Mouse (Mus musculus) kidney, adult 2 months (tissue): Measurements from ENCODE around the gene Zfp687. TPM values are rescaled to one million over a fixed set of nuclear protein-coding genes. Genes with fewer than 3 reads are reported as not detected.
A peak's percentile ranks its signal among the peaks of the same experiment; 100 is the strongest.

ENCODE experiments used
- DNase-seq: peaks from one replicate; pipeline ENCODE4 v3.0.0; 2021
- H3K27ac ChIP-seq: fragments of 200-500 bp; 2 replicates; pipeline ENCODE4 v1.5.1; 2012; ENCODE audit warnings: low read depth, low read length, control low read depth, inconsistent platforms; ENCODE audit not compliant: insufficient read depth
- H3K27me3 ChIP-seq: fragments of 200-500 bp; replicated peaks from 2 replicates; pipeline ENCODE4 v1.6.1; 2012; ENCODE audit warnings: mild to moderate bottlenecking, moderate library complexity, low read length, inconsistent platforms; ENCODE audit not compliant: control insufficient read depth, insufficient read depth
- H3K36me3 ChIP-seq: fragments of 200-500 bp; 2 replicates; pipeline ENCODE4 v1.6.1; 2012; ENCODE audit warnings: mild to moderate bottlenecking, moderate library complexity, low read length, inconsistent platforms; ENCODE audit not compliant: control insufficient read depth, insufficient read depth
- H3K4me1 ChIP-seq: fragments of 200-500 bp; 2 replicates; pipeline ENCODE4 v1.6.1; 2011; ENCODE audit warnings: low read length; ENCODE audit not compliant: control insufficient read depth, insufficient read depth
- H3K4me3 ChIP-seq: fragments of 200-500 bp; 2 replicates; pipeline ENCODE4 v1.5.1; 2011; ENCODE audit warnings: mild to moderate bottlenecking, low read depth, low read length, control low read depth; ENCODE audit not compliant: insufficient read depth
- CTCF ChIP-seq: fragments of 200-500 bp; conservative IDR thresholded peaks from 2 replicates; pipeline ENCODE4 v1.5.1; 2011; ENCODE audit warnings: low read depth, mild to moderate bottlenecking, control low read depth, low read length, moderate library complexity, mixed read lengths; ENCODE audit not compliant: insufficient read depth, insufficient read length
- POLR2A ChIP-seq: fragments of 200-500 bp; IDR thresholded peaks from one replicate; pipeline ENCODE4 v1.6.1; 2011; ENCODE audit warnings: low read depth, low read length, control low read depth
- WGBS: fragments of 180-500 bp; shearing (Covaris S2); methylation state at CpG from one replicate; pipeline ENCODE4 v1.1.7; 2018; 5-methylcytosine and 5-hydroxymethylcytosine counted together
- polyA plus RNA-seq: library from polyadenylated mRNA; depleted of rRNA; stranded (reverse); fragments of >200 nt; gene quantifications from 2 replicates; pipeline ENCODE4 v1.2.3, GENCODE M21; 2012

Zfp687 gene
- polyA plus RNA-seq, 1 experiment = 16.3 TPM

DNA sequence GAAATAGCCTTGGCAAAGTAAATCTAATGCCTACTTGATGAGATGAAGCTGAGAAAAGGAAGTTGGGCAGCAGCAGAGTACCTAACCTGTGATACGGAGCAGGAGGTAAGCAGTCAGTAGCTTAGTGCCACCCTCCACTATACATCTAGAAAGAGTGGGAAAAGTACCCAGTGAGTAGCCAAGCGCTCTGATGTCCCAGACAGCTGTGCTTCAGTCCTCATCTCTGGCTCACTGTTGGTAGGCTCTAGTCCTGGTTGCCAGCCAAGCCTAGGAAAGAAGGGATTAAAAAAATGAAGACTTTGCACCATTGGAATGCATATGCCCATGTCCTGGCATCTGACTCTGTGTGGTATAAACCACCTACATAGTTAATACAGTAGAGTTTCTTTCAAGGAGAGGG lies 29.7 kb downstream of the Zfp687 start:
- H3K36me3 ChIP-seq = no peaks in the 10 kb centered on the region; the same call in 1 of the 2 replicates
- no peaks in the 10 kb centered on the region for H3K27me3 ChIP-seq
- peak; percentile 27 for DNase-seq
- H3K4me1 ChIP-seq = peaks cover 6% of the 10 kb centered on the region; the same call in 1 of the 2 replicates
- 89% methylated on average over 2 of the region's 2 CpGs for WGBS
- no peak for TF ChIP-seq POLR2A
- TF ChIP-seq CTCF = no peak
- H3K27ac ChIP-seq = no peak overlapping the region
- no peak overlapping the region for H3K4me3 ChIP-seq

DNA sequence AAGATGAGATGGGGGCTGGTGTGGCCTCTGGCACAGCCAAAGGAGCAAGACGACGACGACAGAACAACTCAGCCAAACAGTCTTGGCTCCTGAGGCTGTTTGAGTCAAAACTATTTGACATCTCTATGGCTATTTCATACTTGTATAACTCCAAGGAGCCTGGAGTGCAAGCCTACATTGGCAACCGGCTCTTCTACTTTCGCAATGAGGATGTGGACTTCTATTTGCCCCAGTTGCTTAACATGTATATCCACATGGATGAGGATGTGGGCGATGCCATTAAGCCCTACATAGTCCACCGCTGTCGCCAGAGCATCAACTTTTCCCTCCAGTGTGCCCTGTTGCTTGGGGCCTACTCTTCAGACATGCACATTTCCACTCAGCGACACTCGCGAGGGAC lies 30.9 kb downstream of the Zfp687 start:
- Histone ChIP-seq H3K4me3 (no peak overlapping the region), H3K4me1 (peaks cover 6% of the 10 kb centered on the region; the same call in 1 of the 2 replicates), H3K27me3 (no peaks in the 10 kb centered on the region), H3K27ac (no peak overlapping the region), H3K36me3 (no peaks in the 10 kb centered on the region; the same call in 1 of the 2 replicates)
- TF ChIP-seq CTCF (no peak), POLR2A (no peak)
- 90% methylated on average over 11 of the region's 11 CpGs for WGBS
- DNase-seq = no peak

DNA sequence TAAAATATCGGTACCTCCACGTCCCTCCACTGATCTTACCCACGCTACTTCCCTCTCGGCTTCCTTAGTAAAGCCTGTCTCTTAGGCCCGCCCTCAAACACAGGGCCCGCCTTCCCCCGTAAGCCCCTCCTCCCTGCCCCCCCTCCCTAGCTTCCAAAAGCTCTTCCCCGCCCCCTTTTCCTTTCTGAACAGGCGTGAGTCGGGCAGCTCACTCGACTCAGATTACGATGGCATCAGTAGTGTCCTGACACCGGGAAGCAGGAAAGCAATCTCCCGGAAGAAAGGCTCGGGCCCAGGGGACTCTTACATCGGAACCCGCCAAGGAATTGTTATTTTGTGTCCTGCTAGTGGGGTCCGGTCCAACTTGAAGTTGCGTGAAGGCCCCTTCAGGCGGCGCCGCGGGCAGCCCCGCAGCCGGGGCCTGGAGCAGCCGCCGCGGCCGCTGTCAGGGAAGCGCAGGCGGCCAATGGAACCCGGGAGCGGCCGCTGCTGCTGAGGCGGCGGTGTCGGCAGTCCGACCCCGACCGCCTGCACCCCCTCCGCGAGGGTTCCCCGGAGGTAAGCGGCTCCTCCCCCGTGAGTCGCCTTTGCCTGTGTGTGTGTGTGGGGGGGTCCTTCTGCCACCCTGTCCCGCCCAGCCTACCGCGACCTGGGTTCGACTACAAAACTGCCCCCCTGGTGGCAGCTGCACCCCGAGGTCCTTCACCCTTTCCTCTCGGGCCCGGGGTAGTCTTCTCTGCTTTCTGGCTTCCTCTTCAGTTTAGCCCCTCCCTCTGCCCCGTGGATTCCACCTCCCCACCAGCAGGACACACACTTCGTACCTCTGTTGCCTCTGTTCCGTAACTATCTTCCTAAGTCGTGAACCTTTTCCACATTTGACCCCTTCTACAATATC lies 40.5 kb downstream of the Zfp687 start, which contains the start of gene Pi4kb:
Gene Pi4kb, plus strand, starts transcription at position 204 of the 895 bp plus-strand sequence.
- Histone ChIP-seq H3K27ac (peak within 1 kb of the TSS; percentile 90), H3K4me3 (peak within 1 kb of the TSS; percentile 91), H3K4me1 (peaks cover 5% of the 10 kb centered on the region; the same call in 1 of the 2 replicates), H3K36me3 (no peaks in the 10 kb centered on the region), H3K27me3 (no peaks in the 10 kb centered on the region)
- TF ChIP-seq POLR2A (peak; percentile 20), CTCF (0 out of 2 replicates have a peak, but pooled peaks have one; percentile 7)
- peak; percentile 94 for DNase-seq
- under 1% methylated on average over 57 of the region's 57 CpGs for WGBS

DNA sequence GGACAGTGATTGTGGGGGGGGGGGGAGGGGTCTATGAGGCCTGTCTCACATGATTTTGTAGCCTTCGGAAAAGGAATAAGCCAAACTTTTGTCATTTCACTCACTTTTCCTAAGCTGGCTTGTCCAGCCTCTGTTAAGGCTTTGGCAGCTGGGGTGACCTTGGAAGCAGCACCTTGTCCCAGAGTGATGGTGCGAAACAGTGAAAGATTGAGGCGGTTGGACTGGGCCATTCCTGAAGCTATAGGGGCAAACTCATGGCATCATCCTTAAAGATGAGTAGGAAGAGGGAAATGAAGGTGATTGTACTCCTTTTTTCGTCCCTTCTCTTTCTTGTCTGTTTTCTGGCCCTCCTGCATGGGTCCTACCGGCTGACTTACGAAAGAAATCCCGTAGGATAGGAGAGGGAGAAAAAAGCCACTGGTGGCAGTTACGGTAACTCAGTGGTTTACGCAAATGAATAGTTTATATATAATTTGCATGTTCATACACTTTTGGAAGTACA lies 41.2 kb downstream of the Zfp687 start:
- H3K4me3 ChIP-seq = peak overlapping the region; percentile 91
- peak; percentile 45 for DNase-seq
- no peaks in the 10 kb centered on the region for H3K36me3 ChIP-seq
- 10% methylated on average over 9 of the region's 9 CpGs for WGBS
- H3K27ac ChIP-seq = peak overlapping the region; percentile 58
- no peak for TF ChIP-seq CTCF
- no peak for TF ChIP-seq POLR2A
- peaks cover 5% of the 10 kb centered on the region; the same call in 1 of the 2 replicates for H3K4me1 ChIP-seq
- H3K27me3 ChIP-seq = no peaks in the 10 kb centered on the region

DNA sequence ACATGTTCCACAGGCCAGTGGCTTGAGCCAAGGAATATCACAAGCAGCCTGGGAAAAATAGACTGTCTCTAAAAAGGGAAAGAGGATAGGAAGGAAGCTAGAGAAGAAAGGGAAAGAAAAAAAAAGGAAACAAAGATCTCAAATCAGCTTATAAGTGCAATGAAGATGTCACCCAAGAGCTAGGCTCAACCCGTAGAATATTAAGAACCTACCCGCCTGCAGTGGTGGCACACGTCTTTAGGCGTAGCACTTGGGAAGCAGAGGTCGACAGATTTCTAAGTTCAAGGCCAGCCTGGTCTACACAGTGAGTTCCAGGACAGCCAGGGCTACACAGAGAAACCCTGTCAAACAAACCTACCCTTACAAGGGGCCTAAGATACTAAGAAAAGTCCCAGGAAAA lies 41.6 kb downstream of the Zfp687 start:
- TF ChIP-seq CTCF (no peak), POLR2A (no peak)
- H3K36me3 ChIP-seq = no peaks in the 10 kb centered on the region
- no peak overlapping the region for H3K27ac ChIP-seq
- WGBS = 90% methylated on average over 5 of the region's 5 CpGs
- no peaks in the 10 kb centered on the region for H3K27me3 ChIP-seq
- H3K4me3 ChIP-seq = no peak overlapping the region
- no peak for DNase-seq
- H3K4me1 ChIP-seq = peaks cover 5% of the 10 kb centered on the region; the same call in 1 of the 2 replicates

DNA sequence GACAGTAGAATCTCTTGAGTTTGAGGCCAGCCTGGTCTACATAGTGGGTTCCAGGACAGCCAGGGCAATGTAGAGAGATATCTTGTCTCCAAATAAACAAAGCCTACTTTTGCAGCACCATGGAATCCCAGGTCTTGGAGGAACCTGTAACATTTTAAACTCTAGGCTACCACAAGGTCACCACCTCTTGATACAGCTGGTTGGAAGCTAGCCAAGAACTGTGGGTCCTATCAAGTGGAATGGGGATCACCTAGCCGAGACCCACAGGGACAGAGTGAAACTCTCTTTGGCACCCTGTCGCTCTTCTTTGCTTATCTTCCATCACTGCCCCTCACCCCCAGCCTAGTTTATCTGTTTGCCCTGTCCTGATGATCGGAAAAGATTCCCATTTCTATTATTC lies 42.7 kb downstream of the Zfp687 start:
- TF ChIP-seq CTCF (no peak), POLR2A (no peak)
- no peak for DNase-seq
- H3K4me3 ChIP-seq = no peak overlapping the region
- no peaks in the 10 kb centered on the region for H3K27me3 ChIP-seq
- no peaks in the 10 kb centered on the region for H3K36me3 ChIP-seq
- 87% methylated on average over 3 of the region's 3 CpGs for WGBS
- peaks cover 5% of the 10 kb centered on the region; the same call in 1 of the 2 replicates for H3K4me1 ChIP-seq
- H3K27ac ChIP-seq = no peak overlapping the region

DNA sequence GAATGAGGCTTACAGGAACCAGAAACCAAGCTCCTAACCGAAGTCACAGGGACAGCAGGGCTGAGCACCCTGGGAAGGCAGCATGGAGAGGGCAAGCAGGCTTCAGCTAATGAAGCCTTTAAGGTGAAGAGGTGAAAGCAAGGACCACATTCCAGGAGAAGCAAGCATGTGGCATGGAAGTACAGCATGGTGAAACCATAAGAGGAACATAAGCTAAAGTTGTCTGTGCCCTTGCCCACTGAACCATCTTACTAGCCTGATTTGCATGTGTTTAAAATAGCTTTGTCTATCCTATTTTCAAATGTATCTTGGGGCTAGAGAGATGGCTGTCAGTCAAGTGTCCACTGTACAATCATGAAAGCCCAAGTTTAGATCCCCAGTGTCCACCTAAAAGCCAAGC lies 49.4 kb downstream of the Zfp687 start:
- H3K4me1 ChIP-seq = no peaks in the 10 kb centered on the region
- H3K27me3 ChIP-seq = no peaks in the 10 kb centered on the region
- DNase-seq = no peak
- H3K27ac ChIP-seq = no peak overlapping the region
- TF ChIP-seq CTCF (no peak), POLR2A (no peak)
- no peak overlapping the region for H3K4me3 ChIP-seq
- H3K36me3 ChIP-seq = no peaks in the 10 kb centered on the region
- 66% methylated on average over 1 of the region's 1 CpGs for WGBS
